10 mouse cellular contexts compared by ENCODE assay signal in genomic region chr6:99327721-99328120, GRCm38 (mm10).
DNase-seq lines count a peak whose midpoint lies in the region; ATAC-seq lines count a peak whose summit lies in the region.
"Had no signal": no experiment of that assay in that cellular context is flagged by ENCODE, and none has a peak within 500 bp of the region (broad histone marks: within the 10 kb centered on the region; RNA-seq: fewer than 3 reads in every experiment).

No protein-coding gene starts in this region.

- H3K4me3 ChIP-seq in kidney, embryonic 15.5 days (replicated peaks) = no peak overlapping the region
- H3K4me3 ChIP-seq: forebrain, embryonic 10.5 days had no signal

- H3K9me3 ChIP-seq in kidney, embryonic 15.5 days (replicated peaks) = no peaks in the 10 kb centered on the region
- H3K9me3 ChIP-seq: forebrain, embryonic 10.5 days had no signal

- no peak overlapping the region for H3K4me2 ChIP-seq in kidney, embryonic 15.5 days

- no peak overlapping the region for H3K27ac ChIP-seq in kidney, embryonic 15.5 days
- H3K27ac ChIP-seq: forebrain, embryonic 10.5 days; macrophage had no signal

- no peaks in the 10 kb centered on the region for H3K36me3 ChIP-seq in kidney, embryonic 15.5 days
- H3K36me3 ChIP-seq: forebrain, embryonic 10.5 days had no signal

- peaks cover 15% of the 10 kb centered on the region for H3K4me1 ChIP-seq in kidney, embryonic 15.5 days

- no peak for ATAC-seq in kidney, embryonic 15.5 days (replicated peaks; ENCODE audit: low FRiP score)
- ATAC-seq in erythroid progenitor cell, adult 5-6 weeks (replicated peaks; ENCODE audit: low FRiP score, poor library complexity, severe bottlenecking) = no peak

- no peaks in the 10 kb centered on the region for H3K27me3 ChIP-seq in kidney, embryonic 15.5 days

- DNase-seq in adrenal gland, adult (ENCODE audit: inconsistent age in 2 of 2, low spot score in 1 of 2) = peak; percentile 18 to 38
- no peak for DNase-seq in adrenal gland, adult 18-20 months (ENCODE audit: low spot score in 2 of 2)
- DNase-seq in kidney, postnatal 36 days = peak; percentile 17 to 29
- peak; percentile 35 for DNase-seq in heart, adult 8-10 months (ENCODE audit: low spot score)
- DNase-seq in ovary, postnatal 14 days (ENCODE audit: low spot score) = peak; percentile 14
- no peak for DNase-seq in embryo, embryonic 11 days

- H3K9ac ChIP-seq in kidney, embryonic 15.5 days = no peak overlapping the region

- 58% methylated on average over 11 of the region's 11 CpGs for WGBS in kidney, embryonic 15.5 days

Comparison
In these comparisons a context has a peak if more than half of its experiments do, and no peak if none do; other contexts are left out.
1. DNase-seq: peak in adrenal gland, adult (2 of 2), kidney, postnatal 36 days (2 of 2), heart, adult 8-10 months (single experiment) and ovary, postnatal 14 days (single experiment); none in adrenal gland, adult 18-20 months (0 of 2) and embryo, embryonic 11 days (single experiment).